Mouse (Mus musculus): ENCODE results near the gene Hrasls5. TPM values are rescaled to one million over a fixed set of nuclear protein-coding genes. Genes with fewer than 3 reads are reported as not detected.

Gene Hrasls5
- polyA plus RNA-seq (2014; fragmentation: Illumina TruSeq; extraction: RNeasy Lipid Tissue Mini Kit (QIAGEN cat#74804); ENCODE audit: low read depth, low replicate concordance) = not detected

GRCm38 (mm10) chr19:7611942-7612757 is at the start of gene Hrasls5:
TSS of gene Hrasls5 (plus strand) at chr19:7612541.

DNA sequence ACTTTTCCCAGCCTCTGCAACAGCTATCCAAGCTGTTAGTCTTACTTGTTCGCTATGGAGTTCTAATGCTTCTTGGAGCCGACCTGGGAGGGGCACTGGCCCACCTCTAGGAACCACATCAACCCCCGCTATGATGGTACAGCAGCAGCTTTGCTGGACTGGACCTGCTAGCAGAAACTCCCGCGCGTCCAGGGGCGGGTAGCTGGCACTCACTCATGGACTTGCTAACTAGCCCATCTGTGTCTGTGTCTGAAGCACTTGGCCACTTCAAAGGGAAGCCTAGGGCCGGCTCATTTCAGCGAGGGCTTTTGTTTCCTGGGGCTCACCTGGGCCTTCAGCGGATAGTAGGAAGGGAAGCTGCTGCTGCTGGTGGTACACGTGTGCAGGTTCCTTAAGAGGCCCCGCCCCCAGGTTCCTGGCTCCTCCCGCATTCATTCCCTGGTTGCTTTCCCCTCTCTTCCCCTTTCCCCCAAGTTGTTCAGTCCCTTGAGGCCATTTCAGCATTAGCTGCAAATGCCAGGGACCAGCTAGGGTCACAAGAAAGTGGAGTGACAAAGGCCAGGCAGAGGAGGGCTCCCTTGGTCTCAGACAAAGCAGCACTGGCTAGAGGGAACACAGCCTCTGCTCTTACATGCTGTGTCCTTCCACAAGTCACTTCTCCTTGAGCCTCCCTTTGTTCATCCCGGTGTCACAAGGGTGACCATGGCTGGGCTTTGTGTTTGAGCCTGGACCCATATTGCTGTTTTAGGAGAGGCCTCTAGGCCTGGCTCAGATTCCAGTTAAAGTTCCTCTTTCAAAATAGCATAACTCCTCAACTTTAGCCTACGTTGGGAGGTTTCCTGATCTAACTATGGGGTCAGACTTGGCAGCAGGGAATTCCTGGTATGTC is 5.3 kb upstream of the Hrasls5 start, which contains the start of gene Lgals12:
TSS of gene Lgals12 (minus strand) at position 393 of the 889 bp plus-strand sequence.

Other genes starting within 250 kb of the Hrasls5 start
- gene Spindoc, start 229.5 kb upstream of the Hrasls5 start, polyA plus RNA-seq (2014; fragmentation: Illumina TruSeq; extraction: RNeasy Lipid Tissue Mini Kit (QIAGEN cat#74804); ENCODE audit: low read depth, low replicate concordance) = 0.70 TPM
- gene 2700081O15Rik, start 194.9 kb upstream of the Hrasls5 start, polyA plus RNA-seq (2014; fragmentation: Illumina TruSeq; extraction: RNeasy Lipid Tissue Mini Kit (QIAGEN cat#74804); ENCODE audit: low read depth, low replicate concordance) = 10.9 TPM
- gene Rtn3, start 129.3 kb upstream of the Hrasls5 start, polyA plus RNA-seq (2014; fragmentation: Illumina TruSeq; extraction: RNeasy Lipid Tissue Mini Kit (QIAGEN cat#74804); ENCODE audit: low read depth, low replicate concordance) = 407 TPM
- gene Atl3, start 118.5 kb upstream of the Hrasls5 start, polyA plus RNA-seq (2014; fragmentation: Illumina TruSeq; extraction: RNeasy Lipid Tissue Mini Kit (QIAGEN cat#74804); ENCODE audit: low read depth, low replicate concordance) = 299 TPM
- 23.6 TPM for gene Pla2g16, start 55.1 kb upstream of the Hrasls5 start, polyA plus RNA-seq (2014; fragmentation: Illumina TruSeq; extraction: RNeasy Lipid Tissue Mini Kit (QIAGEN cat#74804); ENCODE audit: low read depth, low replicate concordance)
- 22.2 TPM for gene Lgals12, start 5.3 kb upstream of the Hrasls5 start, polyA plus RNA-seq (2014; fragmentation: Illumina TruSeq; extraction: RNeasy Lipid Tissue Mini Kit (QIAGEN cat#74804); ENCODE audit: low read depth, low replicate concordance)
- 0.29 TPM for gene Slc22a19, start 98.8 kb downstream of the Hrasls5 start, polyA plus RNA-seq (2014; fragmentation: Illumina TruSeq; extraction: RNeasy Lipid Tissue Mini Kit (QIAGEN cat#74804); ENCODE audit: low read depth, low replicate concordance)
- gene Slc22a26, start 190.1 kb downstream of the Hrasls5 start, polyA plus RNA-seq (2014; fragmentation: Illumina TruSeq; extraction: RNeasy Lipid Tissue Mini Kit (QIAGEN cat#74804); ENCODE audit: low read depth, low replicate concordance) = not detected